Mouse (Mus musculus) liver, embryonic 15.5 days (tissue): ENCODE results near the gene Medag. TPM values are rescaled to one million over a fixed set of nuclear protein-coding genes. Genes with fewer than 3 reads are reported as not detected.

Source experiments
- ATAC-seq: fragments of 200-750 bp; cut with Nextera tagmentation; 2 replicates; pipeline ENCODE4 v1.8.0; 2017; ENCODE audit warnings: moderate number of reproducible peaks, mild to moderate bottlenecking, moderate library complexity; ENCODE audit not compliant: insufficient read depth
- H3K27ac ChIP-seq: fragments of 300-500 bp; sonication (generic); replicated peaks from 2 replicates; pipeline ENCODE4 v1.5.1; 2015; ENCODE audit warnings: mild to moderate bottlenecking, inconsistent platforms
- H3K27me3 ChIP-seq: fragments of 300-500 bp; sonication (generic); 2 replicates; pipeline ENCODE4 v1.6.1; 2015; ENCODE audit warnings: mild to moderate bottlenecking, inconsistent platforms
- H3K36me3 ChIP-seq: fragments of 300-500 bp; sonication (generic); replicated peaks from 2 replicates; pipeline ENCODE4 v1.6.1; 2015; ENCODE audit warnings: moderate library complexity, mild to moderate bottlenecking, inconsistent platforms
- H3K4me1 ChIP-seq: fragments of 300-500 bp; sonication (generic); replicated peaks from 2 replicates; pipeline ENCODE4 v1.6.1; 2015; ENCODE audit warnings: inconsistent platforms
- H3K4me2 ChIP-seq: fragments of 300-500 bp; sonication (generic); 2 replicates; pipeline ENCODE4 v1.6.1; 2015; ENCODE audit warnings: moderate library complexity, mild to moderate bottlenecking, inconsistent platforms
- H3K4me3 ChIP-seq: fragments of 300-500 bp; sonication (generic); replicated peaks from 2 replicates; pipeline ENCODE4 v1.5.1; 2015; ENCODE audit warnings: mild to moderate bottlenecking, inconsistent platforms
- H3K9ac ChIP-seq: fragments of 300-500 bp; sonication (generic); 2 replicates; pipeline ENCODE4 v1.6.1; 2015; ENCODE audit warnings: moderate library complexity, mild to moderate bottlenecking, inconsistent platforms
- H3K9me3 ChIP-seq: fragments of 300-500 bp; sonication (generic); replicated peaks from 2 replicates; pipeline ENCODE4 v1.6.1; 2016; ENCODE audit warnings: inconsistent platforms
- WGBS: fragments of 180-500 bp; shearing (Covaris S2); methylation state at CpG from one replicate; pipeline ENCODE4 v1.1.7; 2015; ENCODE audit warnings: mixed read lengths; ENCODE audit not compliant: insufficient replicate concordance; 5-methylcytosine and 5-hydroxymethylcytosine counted together
- polyA plus RNA-seq: library from polyadenylated mRNA; unstranded; fragments of >200 nt; fragmentation: Nextera tagmentation; extraction: Ambion mirVana; gene quantifications from 2 replicates; pipeline ENCODE4 v1.2.1, GENCODE M21; 2015

Gene Medag
- polyA plus RNA-seq, 1 experiment from 2014 or later, result 0.22 TPM

DNA sequence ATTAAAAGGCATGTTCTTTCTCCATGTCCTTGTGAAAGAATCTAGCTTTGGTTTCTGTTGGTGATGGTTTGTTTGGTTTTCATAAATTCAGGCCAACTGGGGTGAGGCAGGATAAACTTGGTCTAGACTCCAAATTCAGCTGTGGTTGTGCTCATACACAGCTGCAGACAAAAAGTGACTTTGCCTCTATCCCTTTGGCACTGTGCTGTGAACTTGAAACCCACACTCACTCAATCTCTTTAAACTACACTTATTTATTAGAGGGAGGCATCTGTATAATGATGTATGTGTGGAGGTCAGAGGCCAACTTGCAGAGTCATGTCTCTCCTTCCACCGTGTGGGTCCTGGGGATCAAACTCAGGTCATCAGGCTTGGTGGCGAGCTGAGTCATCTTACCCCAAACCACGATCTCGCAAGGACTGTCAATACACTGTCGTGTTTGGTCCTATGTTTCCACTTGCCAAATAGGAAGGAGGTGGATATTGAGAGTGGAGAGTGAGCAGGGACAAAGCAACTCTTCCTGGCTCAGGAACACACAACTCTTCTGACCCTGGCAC is 25.2 kb upstream of the Medag start:
- Histone ChIP-seq H3K4me3 (no peak overlapping the region), H3K9me3 (no peaks in the 10 kb centered on the region), H3K27ac (no peak overlapping the region), H3K27me3 (no peaks in the 10 kb centered on the region), H3K4me1 (no peaks in the 10 kb centered on the region; the same call in 1 of the 2 replicates), H3K4me2 (no peak overlapping the region), H3K9ac (no peak overlapping the region), H3K36me3 (no peaks in the 10 kb centered on the region)
- WGBS, result 21% methylated on average over 5 of the region's 5 CpGs
- ATAC-seq, result no peak

DNA sequence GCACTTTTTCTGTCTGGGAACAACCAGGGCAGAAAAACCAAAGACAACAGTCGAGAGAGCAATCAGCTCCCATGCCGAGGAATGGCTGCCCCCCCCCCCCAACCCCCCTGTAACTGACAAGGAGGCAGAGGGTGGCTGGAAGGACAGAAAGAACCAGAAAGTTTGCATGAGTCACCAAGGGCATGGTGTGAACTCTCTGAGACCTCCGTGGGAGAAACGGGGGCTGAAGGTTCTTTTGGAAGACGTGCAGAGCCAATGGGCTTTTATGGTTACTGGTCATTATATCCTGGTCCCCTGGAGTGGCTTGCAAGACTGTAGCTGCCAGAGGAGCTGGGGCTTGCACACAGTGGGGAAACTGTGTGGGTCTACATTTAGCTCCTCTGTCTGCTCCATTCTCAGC is 22.6 kb upstream of the Medag start:
- no peaks in the 10 kb centered on the region; the same call in 1 of the 2 replicates for H3K27me3 ChIP-seq
- no peak overlapping the region for H3K4me3 ChIP-seq
- no peak overlapping the region for H3K9ac ChIP-seq
- peaks cover 4% of the 10 kb centered on the region for H3K4me1 ChIP-seq
- ATAC-seq, result no peak
- no peak overlapping the region for H3K27ac ChIP-seq
- 66% methylated on average over 5 of the region's 5 CpGs for WGBS
- no peaks in the 10 kb centered on the region for H3K9me3 ChIP-seq
- H3K4me2 ChIP-seq, result no peak overlapping the region
- no peaks in the 10 kb centered on the region for H3K36me3 ChIP-seq

GRCm38 (mm10) chr5:149389548-149390211 is 21.9 kb upstream of the Medag start:
- WGBS, result 62% methylated on average over 11 of the region's 11 CpGs
- ATAC-seq, result no peak

GRCm38 (mm10) chr5:149391574-149392375 is 19.8 kb upstream of the Medag start:
- H3K36me3 ChIP-seq, result no peaks in the 10 kb centered on the region
- no peaks in the 10 kb centered on the region; the same call in 1 of the 2 replicates for H3K27me3 ChIP-seq
- H3K4me2 ChIP-seq, result no peak overlapping the region
- H3K4me3 ChIP-seq, result no peak overlapping the region
- H3K9me3 ChIP-seq, result no peaks in the 10 kb centered on the region
- no peak overlapping the region for H3K9ac ChIP-seq
- 9% methylated on average over 18 of the region's 18 CpGs for WGBS
- peaks cover 4% of the 10 kb centered on the region for H3K4me1 ChIP-seq
- no peak for ATAC-seq
- no peak overlapping the region for H3K27ac ChIP-seq

More at GRCm38 (mm10) chr5:149389548-149390211, 21.9 kb upstream of the Medag start:
- H3K4me3 ChIP-seq, result no peak overlapping the region
- no peaks in the 10 kb centered on the region; the same call in 1 of the 2 replicates for H3K27me3 ChIP-seq
- no peaks in the 10 kb centered on the region for H3K9me3 ChIP-seq
- H3K4me2 ChIP-seq, result no peak overlapping the region
- H3K27ac ChIP-seq, result no peak overlapping the region
- H3K4me1 ChIP-seq, result peaks cover 4% of the 10 kb centered on the region
- no peaks in the 10 kb centered on the region for H3K36me3 ChIP-seq
- no peak overlapping the region for H3K9ac ChIP-seq

GRCm38 (mm10) chr5:149392420-149392988 is 19.0 kb upstream of the Medag start:
- no peak for ATAC-seq
- Histone ChIP-seq H3K9ac (no peak overlapping the region), H3K4me1 (peaks cover 4% of the 10 kb centered on the region), H3K9me3 (no peaks in the 10 kb centered on the region), H3K36me3 (no peaks in the 10 kb centered on the region), H3K4me2 (no peak overlapping the region), H3K4me3 (no peak overlapping the region), H3K27me3 (no peaks in the 10 kb centered on the region; the same call in 1 of the 2 replicates), H3K27ac (no peak overlapping the region)
- 42% methylated on average over 6 of the region's 6 CpGs for WGBS

- no peak for ATAC-seq
- Histone ChIP-seq H3K27ac (no peak overlapping the region), H3K4me2 (no peak overlapping the region), H3K9ac (no peak overlapping the region), H3K9me3 (0 out of 2 replicates have a peak, but pooled peaks cover 3% of the 10 kb centered on the region), H3K36me3 (no peaks in the 10 kb centered on the region), H3K4me3 (no peak overlapping the region), H3K4me1 (no peaks in the 10 kb centered on the region), H3K27me3 (no peaks in the 10 kb centered on the region)
- WGBS, result 74% methylated on average over 7 of the region's 7 CpGs
Observed at GRCm38 (mm10) chr5:149401446-149401975, 10.0 kb upstream of the Medag start.

DNA sequence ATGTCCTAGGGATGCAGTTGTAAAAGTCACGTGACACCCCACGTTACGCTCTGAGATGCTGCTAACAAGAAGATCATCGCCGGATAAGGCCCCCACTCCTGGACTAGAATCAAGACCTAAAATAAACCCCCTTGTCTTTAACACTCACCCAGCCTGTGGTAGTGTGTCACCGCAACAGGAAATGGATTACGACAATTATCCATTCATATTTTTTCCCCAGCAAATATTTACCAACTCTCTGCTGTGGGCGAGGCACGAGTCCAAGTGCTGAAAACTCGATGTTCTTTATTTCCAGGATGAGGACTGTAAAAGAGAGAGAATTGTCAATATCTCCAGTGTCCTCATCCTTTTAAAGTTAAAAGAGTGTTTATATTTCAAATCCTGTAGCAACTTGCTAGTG is 9.5 kb upstream of the Medag start:
- no peak overlapping the region for H3K4me2 ChIP-seq
- H3K9me3 ChIP-seq, result 0 out of 2 replicates have a peak, but pooled peaks cover 3% of the 10 kb centered on the region
- ATAC-seq, result no peak
- 70% methylated on average over 10 of the region's 10 CpGs for WGBS
- no peak overlapping the region for H3K4me3 ChIP-seq
- H3K27me3 ChIP-seq, result no peaks in the 10 kb centered on the region
- H3K27ac ChIP-seq, result no peak overlapping the region
- H3K4me1 ChIP-seq, result no peaks in the 10 kb centered on the region
- H3K9ac ChIP-seq, result no peak overlapping the region
- no peaks in the 10 kb centered on the region for H3K36me3 ChIP-seq

DNA sequence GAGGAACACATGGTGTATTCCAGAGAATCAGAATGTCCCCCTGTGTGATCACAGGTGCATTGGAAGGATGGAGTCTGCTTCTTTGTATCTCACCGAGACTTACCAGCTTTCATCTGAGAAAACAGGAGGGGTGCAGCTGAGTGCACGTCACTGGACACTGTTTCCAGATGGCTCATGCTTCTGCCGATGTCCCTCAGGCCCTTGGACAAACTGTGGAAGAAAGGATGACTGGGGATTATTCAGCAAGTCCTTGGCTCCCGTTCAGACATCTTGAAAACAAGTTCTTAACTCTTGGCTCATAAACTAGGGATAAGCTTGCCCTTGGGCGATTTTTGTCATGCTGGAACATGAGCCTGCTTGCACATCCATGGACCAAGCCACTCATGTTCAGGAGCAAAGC is 8.2 kb upstream of the Medag start:
- H3K36me3 ChIP-seq, result no peaks in the 10 kb centered on the region
- no peaks in the 10 kb centered on the region for H3K27me3 ChIP-seq
- H3K4me1 ChIP-seq, result no peaks in the 10 kb centered on the region
- ATAC-seq, result no peak
- no peak overlapping the region for H3K27ac ChIP-seq
- H3K4me2 ChIP-seq, result no peak overlapping the region
- H3K4me3 ChIP-seq, result no peak overlapping the region
- no peak overlapping the region for H3K9ac ChIP-seq
- 63% methylated on average over 5 of the region's 5 CpGs for WGBS
- H3K9me3 ChIP-seq, result 0 out of 2 replicates have a peak, but pooled peaks cover 3% of the 10 kb centered on the region

GRCm38 (mm10) chr5:149404710-149405109 is 6.8 kb upstream of the Medag start:
- ATAC-seq, result no peak
- H3K36me3 ChIP-seq, result no peaks in the 10 kb centered on the region
- no peak overlapping the region for H3K9ac ChIP-seq
- WGBS, result 65% methylated on average over 5 of the region's 5 CpGs
- H3K27ac ChIP-seq, result no peak overlapping the region
- H3K27me3 ChIP-seq, result no peaks in the 10 kb centered on the region
- H3K4me2 ChIP-seq, result no peak overlapping the region
- 0 out of 2 replicates have a peak, but pooled peaks cover 3% of the 10 kb centered on the region for H3K9me3 ChIP-seq
- H3K4me1 ChIP-seq, result no peaks in the 10 kb centered on the region
- no peak overlapping the region for H3K4me3 ChIP-seq

- WGBS, result 77% methylated on average over 8 of the region's 8 CpGs
Observed at GRCm38 (mm10) chr5:149406791-149407276, 4.7 kb upstream of the Medag start.

More at GRCm38 (mm10) chr5:149406791-149407276, 4.7 kb upstream of the Medag start:
- no peak overlapping the region for H3K9ac ChIP-seq
- no peak overlapping the region for H3K4me3 ChIP-seq
- no peaks in the 10 kb centered on the region for H3K4me1 ChIP-seq
- H3K9me3 ChIP-seq, result 0 out of 2 replicates have a peak, but pooled peaks cover 3% of the 10 kb centered on the region
- no peak overlapping the region for H3K4me2 ChIP-seq
- H3K36me3 ChIP-seq, result no peaks in the 10 kb centered on the region
- no peak for ATAC-seq
- H3K27me3 ChIP-seq, result peaks cover 10% of the 10 kb centered on the region
- no peak overlapping the region for H3K27ac ChIP-seq
